Mouse (Mus musculus) forebrain, embryonic 14.5 days (tissue): ENCODE data around the gene Prkar2b. TPM values are rescaled to one million over a fixed set of nuclear protein-coding genes. Genes with fewer than 3 reads are reported as not detected.

ENCODE experiments used
- ATAC-seq: fragments of 200-750 bp; cut with Nextera tagmentation; 2 replicates; pipeline ENCODE4 v1.8.0; 2017; ENCODE audit warnings: mild to moderate bottlenecking, moderate library complexity
- DNase-seq: peaks from one replicate; pipeline ENCODE4 v3.0.0-alpha.2; 2015; ENCODE audit warnings: low spot score
- H3K27ac ChIP-seq: fragments of 300-500 bp; sonication (generic); 2 replicates; pipeline ENCODE4 v1.5.1; 2014; ENCODE audit warnings: low read depth, mild to moderate bottlenecking, control low read depth, low read length, moderate library complexity
- H3K27me3 ChIP-seq: fragments of 300-500 bp; sonication (generic); replicated peaks from 2 replicates; pipeline ENCODE4 v1.6.1; 2014; ENCODE audit warnings: low read length, control low read depth, mixed read lengths; ENCODE audit not compliant: control insufficient read depth, insufficient read depth
- H3K36me3 ChIP-seq: fragments of 300-500 bp; sonication (generic); 2 replicates; pipeline ENCODE4 v1.6.1; 2014; ENCODE audit warnings: low read length, control low read depth; ENCODE audit not compliant: control insufficient read depth, insufficient read depth
- H3K4me1 ChIP-seq: fragments of 300-500 bp; sonication (generic); 2 replicates; pipeline ENCODE4 v1.6.1; 2014; ENCODE audit warnings: antibody characterized with exemption, low read length, control low read depth; ENCODE audit not compliant: control insufficient read depth, insufficient read depth
- H3K4me2 ChIP-seq: fragments of 300-500 bp; sonication (generic); 2 replicates; pipeline ENCODE4 v1.6.1; 2014; ENCODE audit warnings: mild to moderate bottlenecking, control low read depth, low read length
- H3K4me3 ChIP-seq: fragments of 300-500 bp; sonication (generic); 2 replicates; pipeline ENCODE4 v1.5.1; 2014; ENCODE audit warnings: low read depth, low read length, control low read depth
- H3K9ac ChIP-seq: fragments of 300-500 bp; sonication (generic); 2 replicates; pipeline ENCODE4 v1.6.1; 2014; ENCODE audit warnings: mild to moderate bottlenecking, low read length, control low read depth, moderate library complexity
- H3K9me3 ChIP-seq: fragments of 300-500 bp; sonication (generic); replicated peaks from 2 replicates; pipeline ENCODE4 v1.6.1; 2016; ENCODE audit warnings: low read length, control low read depth, mixed read lengths; ENCODE audit not compliant: control insufficient read depth
- WGBS: fragments of 180-500 bp; shearing (Covaris S2); extraction: QIAGEN DNeasy Blood & Tissue Kit; methylation state at CpG from one replicate; pipeline ENCODE4 v1.1.7; 2014; 5-methylcytosine and 5-hydroxymethylcytosine counted together
- polyA plus RNA-seq: library from polyadenylated mRNA; unstranded; fragments of >200 nt; fragmentation: Nextera tagmentation; extraction: Ambion mirVana; gene quantifications from 2 replicates; pipeline ENCODE4 v1.2.1, GENCODE M21; 2014

The Prkar2b gene
- polyA plus RNA-seq, 1 experiment from 2014 or later, result 114 TPM

- Histone ChIP-seq H3K36me3 (no peaks in the 10 kb centered on the region), H3K4me1 (peaks cover 6% of the 10 kb centered on the region), H3K9ac (no peak overlapping the region), H3K27ac (no peak overlapping the region), H3K9me3 (no peaks in the 10 kb centered on the region), H3K27me3 (no peaks in the 10 kb centered on the region), H3K4me3 (no peak overlapping the region), H3K4me2 (no peak overlapping the region)
- WGBS, result 76% methylated on average over 10 of the region's 10 CpGs
- ATAC-seq (no peak), DNase-seq (no peak)
These were observed 15.0 kb upstream of the Prkar2b start for GRCm38 (mm10) chr12:32075831-32076715.

GRCm38 (mm10) chr12:32074271-32074670 lies 13.2 kb upstream of the Prkar2b start:
- Histone ChIP-seq H3K27ac (no peak overlapping the region), H3K4me2 (no peak overlapping the region), H3K9me3 (no peaks in the 10 kb centered on the region), H3K36me3 (no peaks in the 10 kb centered on the region), H3K9ac (no peak overlapping the region), H3K27me3 (no peaks in the 10 kb centered on the region), H3K4me3 (no peak overlapping the region), H3K4me1 (peaks cover 6% of the 10 kb centered on the region)
- 17% methylated on average over 6 of the region's 6 CpGs for WGBS
- peak; percentile 72 for ATAC-seq
- DNase-seq, result peak; percentile 71

- WGBS, result 9% methylated on average over 5 of the region's 5 CpGs
- peaks cover 3% of the 10 kb centered on the region; the same call in 1 of the 2 replicates for H3K4me1 ChIP-seq
- ATAC-seq (no peak), DNase-seq (no peak)
- H3K9ac ChIP-seq, result no peak overlapping the region
- H3K27me3 ChIP-seq, result no peaks in the 10 kb centered on the region
- no peaks in the 10 kb centered on the region for H3K36me3 ChIP-seq
- no peak overlapping the region for H3K4me2 ChIP-seq
- H3K9me3 ChIP-seq, result no peaks in the 10 kb centered on the region
- H3K27ac ChIP-seq, result no peak overlapping the region
- H3K4me3 ChIP-seq, result no peak overlapping the region
These were observed 4.9 kb upstream of the Prkar2b start for GRCm38 (mm10) chr12:32066004-32066403.

GRCm38 (mm10) chr12:32060247-32061089 lies 628 bp downstream of the Prkar2b start:
- Histone ChIP-seq H3K4me2 (peak overlapping the region; percentile 66), H3K36me3 (no peaks in the 10 kb centered on the region), H3K27me3 (no peaks in the 10 kb centered on the region), H3K4me3 (peak overlapping the region; percentile 84), H3K9ac (peak overlapping the region; percentile 95), H3K4me1 (peaks cover 21% of the 10 kb centered on the region), H3K9me3 (no peaks in the 10 kb centered on the region), H3K27ac (peak overlapping the region; percentile 98)
- ATAC-seq (peak; percentile 74), DNase-seq (peak; percentile 58)
- under 1% methylated on average over 59 of the region's 66 CpGs for whole genome bisulfite sequencing

GRCm38 (mm10) chr12:32059707-32060106 lies 1.4 kb downstream of the Prkar2b start:
- H3K9me3 ChIP-seq, result no peaks in the 10 kb centered on the region
- H3K27me3 ChIP-seq, result no peaks in the 10 kb centered on the region
- WGBS, result 2% methylated on average over 6 of the region's 6 CpGs
- DNase-seq, result peak; percentile 62
- peaks cover 21% of the 10 kb centered on the region for H3K4me1 ChIP-seq
- peak overlapping the region; percentile 95 for H3K9ac ChIP-seq
- ATAC-seq, result 0 out of 2 replicates have a peak, but pooled peaks have one; percentile 13
- peak overlapping the region; percentile 66 for H3K4me2 ChIP-seq
- peak overlapping the region; percentile 98 for H3K27ac ChIP-seq
- H3K4me3 ChIP-seq, result peak overlapping the region; percentile 84
- no peaks in the 10 kb centered on the region for H3K36me3 ChIP-seq

GRCm38 (mm10) chr12:32059135-32059534 lies 2.0 kb downstream of the Prkar2b start:
- 30% methylated on average over 2 of the region's 2 CpGs for WGBS
- DNase-seq, result peak; percentile 49
- no peak for ATAC-seq

GRCm38 (mm10) chr12:32057461-32058199 lies 3.5 kb downstream of the Prkar2b start:
- DNase-seq (no peak), ATAC-seq (no peak)
- 69% methylated on average over 12 of the region's 12 CpGs for WGBS
- Histone ChIP-seq H3K4me2 (peak overlapping the region; percentile 66), H3K4me1 (peaks cover 29% of the 10 kb centered on the region), H3K27ac (no peak overlapping the region), H3K36me3 (no peaks in the 10 kb centered on the region), H3K4me3 (0 out of 2 replicates have a peak overlapping the region, but pooled peaks have one; percentile 84), H3K9me3 (no peaks in the 10 kb centered on the region), H3K27me3 (no peaks in the 10 kb centered on the region), H3K9ac (no peak overlapping the region)

More at GRCm38 (mm10) chr12:32059135-32059534, 2.0 kb downstream of the Prkar2b start:
- H3K9me3 ChIP-seq, result no peaks in the 10 kb centered on the region
- peak overlapping the region; percentile 98 for H3K27ac ChIP-seq
- peaks cover 24% of the 10 kb centered on the region for H3K4me1 ChIP-seq
- no peaks in the 10 kb centered on the region for H3K36me3 ChIP-seq
- peak overlapping the region; percentile 95 for H3K9ac ChIP-seq
- no peaks in the 10 kb centered on the region for H3K27me3 ChIP-seq
- peak overlapping the region; percentile 66 for H3K4me2 ChIP-seq
- peak overlapping the region; percentile 84 for H3K4me3 ChIP-seq

GRCm38 (mm10) chr12:32055797-32056196 lies 5.3 kb downstream of the Prkar2b start:
- 96% methylated on average over 3 of the region's 3 CpGs for WGBS
- Histone ChIP-seq H3K9me3 (no peaks in the 10 kb centered on the region), H3K4me1 (peaks cover 26% of the 10 kb centered on the region)

More at GRCm38 (mm10) chr12:32055797-32056196, 5.3 kb downstream of the Prkar2b start:
- Histone ChIP-seq H3K4me2 (no peak overlapping the region), H3K27ac (no peak overlapping the region), H3K27me3 (no peaks in the 10 kb centered on the region), H3K9ac (no peak overlapping the region), H3K4me3 (no peak overlapping the region), H3K36me3 (no peaks in the 10 kb centered on the region)
- ATAC-seq, result no peak
- DNase-seq, result no peak
